Mouse (Mus musculus) MEL (cell line): ENCODE results near the gene Wwtr1. TPM values are rescaled to one million over a fixed set of nuclear protein-coding genes. Genes with fewer than 3 reads are reported as not detected.

ENCODE experiments used
- DNase-seq: peaks from one replicate; pipeline ENCODE4 v3.0.0; 2011; ENCODE audit warnings: low read depth, low spot score
- H3K27ac ChIP-seq: 2 replicates; pipeline ENCODE4 v1.5.1; 2012; ENCODE audit warnings: low read depth, mild to moderate bottlenecking, control low read depth, low read length, moderate library complexity; ENCODE audit not compliant: control insufficient read depth
- H3K27me3 ChIP-seq, 2 experiments: fragments of 150-350 bp in 1 of 2; sonication (generic) in 1 of 2; 2 replicates each; pipeline ENCODE4 v1.6.1; 2012; ENCODE audit warnings: low read length in 2 of 2, mild to moderate bottlenecking in 2 of 2, improper control_type of control experiment in 1 of 2, moderate library complexity in 1 of 2; ENCODE audit not compliant: insufficient read depth in 2 of 2, control insufficient read depth in 1 of 2
- H3K36me3 ChIP-seq, 2 experiments: 2 replicates each; pipeline ENCODE4 v1.6.1; 2012 to 2014; ENCODE audit warnings: low read length in 2 of 2, improper control_type of control experiment in 1 of 2, inconsistent platforms in 1 of 2, mild to moderate bottlenecking in 1 of 2; ENCODE audit not compliant: insufficient read depth in 2 of 2, control insufficient read depth in 1 of 2
- H3K4me1 ChIP-seq, 2 experiments: fragments of 150-350 bp in 1 of 2; sonication (generic) in 1 of 2; 2 replicates each; pipeline ENCODE4 v1.6.1; 2012; ENCODE audit warnings: low read length in 2 of 2, improper control_type of control experiment in 1 of 2, mild to moderate bottlenecking in 1 of 2; ENCODE audit not compliant: insufficient read depth in 2 of 2, control insufficient read depth in 1 of 2
- H3K4me3 ChIP-seq, 2 experiments: fragments of 150-350 bp in 1 of 2; sonication (generic) in 1 of 2; 2 replicates each; pipeline ENCODE4 v1.5.1; 2012; ENCODE audit warnings: low read depth in 2 of 2, low read length in 2 of 2, mild to moderate bottlenecking in 2 of 2, moderate library complexity in 2 of 2, control low read depth in 1 of 2, improper control_type of control experiment in 1 of 2; ENCODE audit not compliant: control insufficient read depth in 1 of 2, insufficient read depth in 1 of 2
- H3K79me2 ChIP-seq: 2 replicates; pipeline ENCODE4 v1.6.1; 2012; ENCODE audit warnings: mild to moderate bottlenecking, low read length, moderate library complexity; ENCODE audit not compliant: control insufficient read depth, poor library complexity, insufficient read depth
- H3K9ac ChIP-seq: 2 replicates; pipeline ENCODE4 v1.6.1; 2012; ENCODE audit warnings: low read depth, mild to moderate bottlenecking, control low read depth, low read length, moderate library complexity; ENCODE audit not compliant: control insufficient read depth, poor library complexity, severe bottlenecking
- H3K9me3 ChIP-seq: fragments of 150-350 bp; sonication (generic); replicated peaks from 2 replicates; pipeline ENCODE4 v1.6.1; 2012; ENCODE audit warnings: mild to moderate bottlenecking, low read length, improper control_type of control experiment, moderate library complexity; ENCODE audit not compliant: insufficient read depth
- CHD1 ChIP-seq: IDR thresholded peaks from 2 replicates; pipeline ENCODE4 v1.6.1; 2012; ENCODE audit warnings: low read depth, mild to moderate bottlenecking, inconsistent platforms, low read length, improper control_type of control experiment
- CHD2 ChIP-seq: IDR thresholded peaks from 2 replicates; pipeline ENCODE4 v1.6.1; 2011; ENCODE audit warnings: low read length, improper control_type of control experiment
- ETS1 ChIP-seq: IDR thresholded peaks from 2 replicates; pipeline ENCODE4 v1.6.1; 2012; ENCODE audit warnings: low read depth, mild to moderate bottlenecking, inconsistent platforms, low read length, improper control_type of control experiment, moderate library complexity
- GATA1 ChIP-seq: IDR thresholded peaks from 2 replicates; pipeline ENCODE4 v1.6.1; 2011; ENCODE audit warnings: low read depth, low read length, improper control_type of control experiment
- HCFC1 ChIP-seq: IDR thresholded peaks from 2 replicates; pipeline ENCODE4 v1.6.1; 2012; ENCODE audit warnings: low read depth, mild to moderate bottlenecking, inconsistent platforms, low read length, improper control_type of control experiment, moderate library complexity
- MAFK ChIP-seq: IDR thresholded peaks from 2 replicates; pipeline ENCODE4 v1.6.1; 2011; ENCODE audit warnings: low read depth, mild to moderate bottlenecking, low read length, improper control_type of control experiment, borderline replicate concordance
- MAX ChIP-seq: IDR thresholded peaks from 2 replicates; pipeline ENCODE4 v1.6.1; 2011; ENCODE audit warnings: low read length, improper control_type of control experiment
- MAZ ChIP-seq: IDR thresholded peaks from 2 replicates; pipeline ENCODE4 v1.6.1; 2012; ENCODE audit warnings: low read depth, mild to moderate bottlenecking, inconsistent platforms, low read length, improper control_type of control experiment
- MXI1 ChIP-seq: IDR thresholded peaks from 2 replicates; pipeline ENCODE4 v1.6.1; 2011; ENCODE audit warnings: mild to moderate bottlenecking, low read depth, low read length, improper control_type of control experiment
- NELFE ChIP-seq: IDR thresholded peaks from 2 replicates; pipeline ENCODE4 v1.6.1; 2011; ENCODE audit warnings: low read depth, low read length, improper control_type of control experiment
- NRF1 ChIP-seq: IDR thresholded peaks from 2 replicates; pipeline ENCODE4 v1.6.1; 2014; ENCODE audit warnings: low read depth, mild to moderate bottlenecking, inconsistent platforms, low read length, improper control_type of control experiment, moderate library complexity; ENCODE audit not compliant: poor library complexity, insufficient read depth, severe bottlenecking
- POLR2A ChIP-seq, 2 experiments: IDR thresholded peaks; 2 replicates each; pipeline ENCODE4 v1.6.1; 2011 to 2012; ENCODE audit warnings: low read length in 2 of 2, mild to moderate bottlenecking in 2 of 2, control low read depth in 1 of 2, improper control_type of control experiment in 1 of 2, low read depth in 1 of 2, moderate library complexity in 1 of 2; ENCODE audit not compliant: control insufficient read depth in 1 of 2, insufficient read depth in 1 of 2, poor library complexity in 1 of 2
- POLR2AphosphoS2 ChIP-seq: IDR thresholded peaks from 2 replicates; pipeline ENCODE4 v1.6.1; 2011; ENCODE audit warnings: low read length, improper control_type of control experiment
- POLR2AphosphoS5 ChIP-seq: IDR thresholded peaks from 2 replicates; pipeline ENCODE4 v1.6.1; 2012; ENCODE audit warnings: low read depth, borderline replicate concordance, mild to moderate bottlenecking, inconsistent platforms, low read length, moderate library complexity, mixed read lengths
- RAD21 ChIP-seq: IDR thresholded peaks from 2 replicates; pipeline ENCODE4 v1.6.1; 2011; ENCODE audit warnings: mild to moderate bottlenecking, low read depth, low read length, improper control_type of control experiment
- SIN3A ChIP-seq: IDR thresholded peaks from 2 replicates; pipeline ENCODE4 v1.6.1; 2012; ENCODE audit warnings: low read length, improper control_type of control experiment, inconsistent platforms
- SMC3 ChIP-seq: IDR thresholded peaks from 2 replicates; pipeline ENCODE4 v1.6.1; 2011; ENCODE audit warnings: low read depth, low read length, improper control_type of control experiment
- TAL1 ChIP-seq: IDR thresholded peaks from 2 replicates; pipeline ENCODE4 v1.6.1; 2012; ENCODE audit warnings: mild to moderate bottlenecking, inconsistent platforms, low read length, moderate library complexity, mixed read lengths
- TBP ChIP-seq: IDR thresholded peaks from 2 replicates; pipeline ENCODE4 v1.8.0; 2011; ENCODE audit warnings: low read depth, low read length, improper control_type of control experiment
- USF1 ChIP-seq: IDR thresholded peaks from 2 replicates; pipeline ENCODE4 v1.6.1; 2014; ENCODE audit warnings: low read depth, mild to moderate bottlenecking, inconsistent platforms, low read length, improper control_type of control experiment, moderate library complexity
- USF2 ChIP-seq, 2 experiments: IDR thresholded peaks; 2 replicates each; pipeline ENCODE4 v1.6.1; 2011 to 2012; ENCODE audit warnings: improper control_type of control experiment in 2 of 2, low read length in 2 of 2, borderline replicate concordance in 1 of 2, inconsistent platforms in 1 of 2, low read depth in 1 of 2, mild to moderate bottlenecking in 1 of 2; ENCODE audit not compliant: insufficient read depth in 1 of 2
- ZC3H11A ChIP-seq: IDR thresholded peaks from 2 replicates; pipeline ENCODE4 v1.6.1; 2012; ENCODE audit warnings: low read depth, mild to moderate bottlenecking, inconsistent platforms, low read length, improper control_type of control experiment
- ZKSCAN1 ChIP-seq: IDR thresholded peaks from 2 replicates; pipeline ENCODE4 v1.6.1; 2012; ENCODE audit warnings: low read depth, mild to moderate bottlenecking, inconsistent platforms, low read length, improper control_type of control experiment, moderate library complexity
- ZMIZ1 ChIP-seq: IDR thresholded peaks from 2 replicates; pipeline ENCODE4 v1.6.1; 2012; ENCODE audit warnings: low read depth, mild to moderate bottlenecking, inconsistent platforms, low read length, improper control_type of control experiment, moderate library complexity
- ZNF384 ChIP-seq: IDR thresholded peaks from 2 replicates; pipeline ENCODE4 v1.6.1; 2012; ENCODE audit warnings: low read depth, mild to moderate bottlenecking, inconsistent platforms, low read length, improper control_type of control experiment
- polyA plus RNA-seq, 2 experiments: library from polyadenylated mRNA; stranded (reverse) in 1 of 2; unstranded in 1 of 2; fragments of >175 nt in 1 of 2; fragments of >200 nt in 1 of 2; gene quantifications; 2 replicates each; pipeline versions ENCODE4 v1.2.1 to v1.2.4; 2012; ENCODE audit warnings: low replicate concordance in 2 of 2, low read depth in 1 of 2; ENCODE audit not compliant: insufficient read length in 2 of 2, insufficient read depth in 1 of 2, missing spikeins in 1 of 2
- total RNA-seq: library from RNA; depleted of rRNA; stranded (reverse); fragments of 300-350 nt; gene quantifications from 2 replicates; pipeline ENCODE4 v1.2.3, GENCODE M21; 2012

The Wwtr1 gene
- total and polyA plus RNA-seq, 3 experiments: not detected

DNA sequence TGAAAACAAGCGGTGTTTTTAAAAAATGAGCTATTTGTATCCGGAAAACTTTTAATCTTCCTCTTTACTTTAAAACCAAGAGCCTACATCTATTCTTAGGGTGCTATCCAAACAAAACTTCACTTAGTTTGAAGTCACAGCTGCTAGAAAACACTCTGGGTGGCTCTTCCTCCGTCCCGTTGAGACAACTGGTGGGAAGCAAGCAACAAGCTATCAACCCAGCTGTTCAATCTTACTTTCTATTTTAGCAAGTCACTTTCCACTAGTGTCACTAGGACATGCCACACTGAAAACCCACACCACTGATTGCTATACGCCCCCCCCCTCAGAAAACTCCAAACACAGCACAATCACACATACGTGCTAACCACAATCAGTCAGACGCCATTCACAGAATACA, 55.7 kb downstream of the Wwtr1 start:
- Histone ChIP-seq H3K79me2 (no peaks in the 10 kb centered on the region), H3K27me3 (no peaks in the 10 kb centered on the region; a peak in 1 of 4 replicates), H3K4me1 (no peaks in the 10 kb centered on the region), H3K36me3 (no peaks in the 10 kb centered on the region), H3K9ac (no peak overlapping the region), H3K27ac (no peak overlapping the region), H3K9me3 (no peaks in the 10 kb centered on the region), H3K4me3 (no peak overlapping the region)
- no peak for DNase-seq
- no peak for TF ChIP-seq HCFC1
- no peak for TF ChIP-seq MAZ
- no peak for TF ChIP-seq ZC3H11A
- no peak for TF ChIP-seq ZNF384
- TF ChIP-seq POLR2AphosphoS2: no peak
- no peak for TF ChIP-seq TBP
- TF ChIP-seq CHD2: no peak
- TF ChIP-seq USF2 (IDR thresholded peaks at IDR 0.05; ENCODE audit: borderline replicate concordance in 1 of 2, insufficient read depth in 1 of 2, low read depth in 1 of 2, low read length in 2 of 2): no peak
- no peak for TF ChIP-seq SMC3
- TF ChIP-seq GATA1: no peak
- no peak for TF ChIP-seq ZMIZ1
- TF ChIP-seq ZKSCAN1: no peak
- no peak for TF ChIP-seq POLR2A (IDR thresholded peaks at IDR 0.05; ENCODE audit: control insufficient read depth in 1 of 2, insufficient read depth in 1 of 2, low read depth in 1 of 2, low read length in 2 of 2, poor library complexity in 1 of 2)
- no peak for TF ChIP-seq ETS1

GRCm38 (mm10) chr3:57516146-57516545, 59.6 kb downstream of the Wwtr1 start:
- Histone ChIP-seq H3K36me3 (no peaks in the 10 kb centered on the region), H3K27me3 (no peaks in the 10 kb centered on the region; a peak in 1 of 4 replicates), H3K9me3 (no peaks in the 10 kb centered on the region), H3K4me3 (no peak overlapping the region), H3K9ac (no peak overlapping the region), H3K4me1 (no peaks in the 10 kb centered on the region), H3K27ac (no peak overlapping the region), H3K79me2 (no peaks in the 10 kb centered on the region)
- TF ChIP-seq MAFK (no peak), POLR2AphosphoS5 (no peak)
- no peak for DNase-seq

DNA sequence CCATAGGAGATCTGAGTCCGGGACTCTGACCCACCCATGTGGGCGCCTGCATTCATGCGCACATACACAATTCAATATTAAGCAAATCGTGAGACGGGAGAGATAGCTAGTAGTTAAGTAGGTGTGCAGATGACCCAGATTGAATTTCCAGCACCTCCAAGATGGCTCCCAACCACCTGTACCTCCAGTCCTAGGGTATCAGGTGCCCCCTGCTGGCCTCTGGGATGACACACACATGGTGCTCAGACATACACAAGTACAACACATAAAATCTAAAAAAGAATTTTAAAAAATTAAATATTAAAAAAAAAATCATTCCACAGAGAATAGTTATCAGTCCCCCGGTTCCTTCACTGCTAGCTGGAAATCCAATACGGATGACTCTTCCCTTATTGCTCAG, 60.7 kb downstream of the Wwtr1 start:
- no peak overlapping the region for H3K27ac ChIP-seq
- H3K79me2 ChIP-seq: no peaks in the 10 kb centered on the region
- DNase-seq: no peak
- H3K4me3 ChIP-seq: no peak overlapping the region
- TF ChIP-seq HCFC1: no peak
- TF ChIP-seq MXI1: no peak
- no peak for TF ChIP-seq MAX
- no peak for TF ChIP-seq SMC3
- TF ChIP-seq NRF1: no peak
- TF ChIP-seq RAD21: no peak
- no peak for TF ChIP-seq TBP
- no peak for TF ChIP-seq POLR2A (IDR thresholded peaks at IDR 0.05; ENCODE audit: control insufficient read depth in 1 of 2, insufficient read depth in 1 of 2, low read depth in 1 of 2, low read length in 2 of 2, poor library complexity in 1 of 2)
- no peak for TF ChIP-seq MAFK
- no peak for TF ChIP-seq NELFE
- no peak for TF ChIP-seq TAL1
- TF ChIP-seq ZC3H11A: no peak
- TF ChIP-seq POLR2AphosphoS5: no peak
- TF ChIP-seq SIN3A: no peak
- TF ChIP-seq CHD1: no peak
- TF ChIP-seq POLR2AphosphoS2: no peak
- TF ChIP-seq USF1: no peak
- H3K36me3 ChIP-seq: no peaks in the 10 kb centered on the region
- no peaks in the 10 kb centered on the region for H3K4me1 ChIP-seq
- H3K9me3 ChIP-seq: no peaks in the 10 kb centered on the region
- H3K9ac ChIP-seq: no peak overlapping the region
- H3K27me3 ChIP-seq: no peaks in the 10 kb centered on the region
